Mouse (Mus musculus) hindbrain, postnatal 0 days (tissue): ENCODE measurements around the gene Gm11627. TPM values are rescaled to one million over a fixed set of nuclear protein-coding genes. Genes with fewer than 3 reads are reported as not detected.

ENCODE experiments used
- ATAC-seq: fragments of 200-750 bp; cut with Nextera tagmentation; 2 replicates; pipeline ENCODE4 v1.8.0; 2017; ENCODE audit warnings: mild to moderate bottlenecking, moderate TSS enrichment, moderate library complexity
- DNase-seq: peaks from one replicate; pipeline ENCODE4 v3.0.0-alpha.2; 2015; ENCODE audit warnings: low spot score
- H3K27ac ChIP-seq: fragments of 300-500 bp; sonication (generic); 2 replicates; pipeline ENCODE4 v1.5.1; 2014; ENCODE audit warnings: mild to moderate bottlenecking
- H3K27me3 ChIP-seq: fragments of 300-500 bp; sonication (generic); 2 replicates; pipeline ENCODE4 v1.6.1; 2014; ENCODE audit warnings: low read length, mixed read lengths; ENCODE audit not compliant: insufficient read depth
- H3K36me3 ChIP-seq: fragments of 300-500 bp; sonication (generic); 2 replicates; pipeline ENCODE4 v1.6.1; 2014; ENCODE audit warnings: low read length, mixed read lengths; ENCODE audit not compliant: insufficient read depth
- H3K4me1 ChIP-seq: fragments of 300-500 bp; sonication (generic); 2 replicates; pipeline ENCODE4 v1.6.1; 2014; ENCODE audit warnings: antibody characterized with exemption, low read length, mixed read lengths; ENCODE audit not compliant: insufficient read depth
- H3K4me2 ChIP-seq: fragments of 300-500 bp; sonication (generic); 2 replicates; pipeline ENCODE4 v1.6.1; 2014; ENCODE audit warnings: low read depth, mild to moderate bottlenecking, low read length, moderate library complexity, mixed read lengths
- H3K4me3 ChIP-seq: fragments of 300-500 bp; sonication (generic); 2 replicates; pipeline ENCODE4 v1.5.1; 2014; ENCODE audit warnings: low read length
- H3K9ac ChIP-seq: fragments of 300-500 bp; sonication (generic); replicated peaks from 2 replicates; pipeline ENCODE4 v1.6.1; 2014; ENCODE audit warnings: mild to moderate bottlenecking, low read length, moderate library complexity, mixed read lengths
- H3K9me3 ChIP-seq: fragments of 300-500 bp; sonication (generic); 2 replicates; pipeline ENCODE4 v1.6.1; 2016; ENCODE audit warnings: low read length, mixed read lengths
- CTCF ChIP-seq: IDR thresholded peaks from 2 replicates; pipeline ENCODE4 v1.5.1; 2016; ENCODE audit warnings: antibody characterized with exemption, control low read depth, low read depth
- WGBS: fragments of 180-500 bp; shearing (Covaris S2); extraction: QIAGEN DNeasy Blood & Tissue Kit; methylation state at CpG from one replicate; pipeline ENCODE4 v1.1.7; 2014; 5-methylcytosine and 5-hydroxymethylcytosine counted together
- polyA plus RNA-seq: library from polyadenylated mRNA; unstranded; fragments of >200 nt; fragmentation: Nextera tagmentation; extraction: Ambion mirVana; gene quantifications from 2 replicates; pipeline ENCODE4 v1.2.1, GENCODE M21; 2015
- total RNA-seq: library from RNA; depleted of rRNA; stranded (reverse); fragments of >200 nt; gene quantifications from 2 replicates; pipeline ENCODE4 v1.2.3, GENCODE M21; 2014; rRNA removed

The Gm11627 gene
- total RNA-seq = 2.0 TPM in 1 of 2 replicates, not detected in the other
- polyA plus RNA-seq = 5.2 TPM in 2 replicates

DNA sequence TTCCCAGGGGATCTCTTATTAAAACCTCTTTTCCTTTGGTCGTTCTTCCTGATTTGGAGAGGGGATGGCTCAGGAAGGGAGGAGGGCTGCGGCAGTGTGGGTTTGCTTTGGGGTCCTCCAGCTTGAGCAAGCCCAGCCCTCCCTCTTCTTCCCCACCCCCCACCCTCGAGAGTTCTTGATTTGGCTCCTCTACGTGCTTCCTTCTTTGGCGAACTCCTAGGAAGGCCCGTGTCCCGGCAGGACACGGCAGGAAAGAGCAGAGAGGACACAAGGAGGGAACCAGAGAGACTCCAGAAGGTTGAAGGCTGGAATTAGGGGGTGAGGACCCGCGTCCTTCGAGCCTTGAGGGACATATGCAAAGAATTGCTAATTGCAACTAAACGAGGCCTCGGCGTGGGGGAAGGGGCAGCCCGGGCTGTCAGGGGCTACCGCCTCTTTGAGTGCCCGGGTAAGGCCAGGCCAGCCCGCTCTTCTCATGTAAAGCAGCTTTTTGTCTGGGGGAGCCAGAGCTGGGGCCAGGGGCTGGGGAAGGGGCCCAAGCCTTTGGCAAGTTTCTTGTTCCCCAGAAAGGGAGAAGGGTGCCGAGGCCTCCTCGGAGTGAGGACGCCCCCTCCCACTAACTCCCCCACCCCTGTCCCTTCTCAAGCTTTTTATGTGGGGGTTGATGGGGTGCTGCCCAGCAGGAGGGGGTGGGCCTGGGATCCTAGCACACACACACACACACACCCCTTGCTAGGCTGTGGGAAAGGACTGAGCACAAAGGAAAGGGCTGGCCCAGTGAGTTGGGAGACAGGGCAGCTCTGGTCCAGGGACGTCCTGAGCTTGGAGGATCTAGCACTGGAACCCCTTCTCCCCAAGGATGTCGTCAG lies at the start of gene Gm11627:
TSS of gene Gm11627 (minus strand) at position 297 of the 869 bp plus-strand sequence.
- DNase-seq (peak; percentile 54), ATAC-seq (peak; percentile 85)
- Histone ChIP-seq H3K4me1 (peaks cover 6% of the 10 kb centered on the region), H3K36me3 (no peaks in the 10 kb centered on the region), H3K27me3 (no peaks in the 10 kb centered on the region), H3K4me2 (peak within 1 kb of the TSS; percentile 42), H3K9me3 (no peaks in the 10 kb centered on the region), H3K4me3 (peak within 1 kb of the TSS; percentile 16), H3K9ac (peak within 1 kb of the TSS; percentile 7; the same call in 1 of the 2 replicates), H3K27ac (peak within 1 kb of the TSS; percentile 65)
- TF ChIP-seq CTCF = no peak
- 9% methylated on average over 22 of the region's 23 CpGs for WGBS

DNA sequence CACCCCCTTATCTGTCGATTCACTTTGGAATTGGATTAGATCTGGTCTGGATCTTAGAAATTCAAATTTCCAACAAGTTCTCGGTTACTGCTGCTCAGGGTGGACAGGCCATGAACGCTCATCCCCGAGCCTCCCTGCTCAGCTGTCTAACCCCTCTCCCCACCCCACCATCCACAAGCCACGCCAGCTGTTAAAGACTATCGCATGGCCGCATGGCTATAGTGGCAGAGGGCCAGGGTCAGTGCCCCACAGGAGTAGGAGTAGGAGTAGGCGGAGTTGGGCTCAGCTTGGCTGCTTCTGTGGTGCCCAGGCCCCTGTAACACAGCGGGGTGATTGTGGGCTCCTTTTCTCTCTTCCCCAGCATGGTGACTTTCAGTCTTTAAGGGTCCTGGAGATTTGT lies 49.3 kb upstream of the Gm11627 start:
- no peak for ATAC-seq
- Histone ChIP-seq H3K27me3 (no peaks in the 10 kb centered on the region), H3K27ac (no peak overlapping the region), H3K9me3 (no peaks in the 10 kb centered on the region), H3K4me3 (no peak overlapping the region), H3K4me1 (peaks cover 21% of the 10 kb centered on the region), H3K36me3 (no peaks in the 10 kb centered on the region), H3K4me2 (no peak overlapping the region), H3K9ac (no peak overlapping the region)
- WGBS = 36% methylated on average over 9 of the region's 9 CpGs
- peak; percentile 56 for DNase-seq
- TF ChIP-seq CTCF = no peak

DNA sequence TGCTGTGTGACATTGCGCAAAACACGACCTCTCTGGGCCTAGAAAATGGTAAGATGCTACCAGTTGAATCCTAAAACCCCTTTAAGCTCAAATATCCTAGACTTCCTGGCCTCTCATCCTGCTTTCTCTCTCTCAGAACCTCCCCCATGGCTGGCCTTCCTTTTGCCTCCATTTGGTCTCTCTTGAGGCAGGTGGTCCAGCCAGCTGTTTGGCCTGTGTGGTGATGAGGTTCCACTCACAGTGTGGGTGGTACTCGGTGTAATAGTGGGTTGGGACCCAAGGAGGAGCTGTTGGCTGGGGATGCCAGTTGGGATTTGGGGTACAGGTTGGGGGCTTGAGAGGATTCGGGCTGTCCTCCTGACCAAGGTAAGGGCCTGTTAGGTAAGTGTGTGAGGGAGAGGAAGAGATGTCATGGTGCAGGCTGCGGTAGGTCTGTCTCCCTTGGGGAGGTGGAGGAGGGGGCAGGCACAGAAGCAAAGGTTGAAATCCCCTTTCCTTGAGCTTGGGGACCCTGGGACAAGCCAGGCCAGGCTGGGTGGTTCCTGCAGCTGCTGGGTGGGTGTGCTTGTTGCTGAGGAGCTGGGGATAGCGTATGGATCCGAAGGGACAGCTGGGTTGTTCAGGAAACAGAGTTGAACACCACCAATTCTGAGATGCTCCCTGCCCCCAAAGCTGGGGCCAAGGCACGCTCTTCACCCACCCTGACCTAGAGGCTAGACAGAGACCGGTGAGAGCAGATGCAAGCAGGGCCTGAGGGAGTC lies 48.1 kb upstream of the Gm11627 start:
- DNase-seq = no peak
- Histone ChIP-seq H3K4me3 (no peak overlapping the region), H3K9ac (no peak overlapping the region), H3K9me3 (no peaks in the 10 kb centered on the region), H3K27ac (no peak overlapping the region), H3K27me3 (no peaks in the 10 kb centered on the region), H3K4me2 (no peak overlapping the region), H3K36me3 (no peaks in the 10 kb centered on the region), H3K4me1 (peaks cover 20% of the 10 kb centered on the region)
- ATAC-seq = no peak
- WGBS = 90% methylated on average over 9 of the region's 9 CpGs
- TF ChIP-seq CTCF = no peak

DNA sequence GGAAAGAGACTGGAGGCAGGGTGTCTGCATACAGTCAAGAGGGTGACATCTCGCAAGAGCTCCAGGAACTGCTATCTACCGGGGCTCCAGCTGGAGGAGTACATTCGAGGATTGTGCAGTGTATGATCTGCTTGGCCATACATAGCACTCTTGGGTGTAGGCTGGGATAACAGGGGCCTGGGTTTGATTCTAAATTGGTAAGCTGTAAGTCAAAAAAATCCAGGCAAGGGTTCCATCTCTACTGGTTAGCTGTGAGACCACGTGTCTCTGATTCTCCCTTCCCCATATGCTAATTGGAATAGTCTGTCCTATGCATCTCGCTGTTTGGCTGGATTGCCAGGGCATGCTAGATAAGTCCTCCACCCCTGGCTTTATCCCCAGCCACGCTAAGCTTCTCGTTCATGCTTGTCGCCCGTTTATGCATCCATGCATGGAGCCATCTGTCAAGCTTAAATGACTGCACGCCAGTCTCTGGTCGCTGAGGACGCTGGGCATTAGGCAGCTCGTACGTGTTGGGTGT lies 45.7 kb upstream of the Gm11627 start:
- Histone ChIP-seq H3K27me3 (no peaks in the 10 kb centered on the region), H3K4me1 (peaks cover 20% of the 10 kb centered on the region), H3K4me3 (no peak overlapping the region), H3K36me3 (no peaks in the 10 kb centered on the region), H3K9ac (no peak overlapping the region), H3K4me2 (0 out of 2 replicates have a peak overlapping the region, but pooled peaks have one; percentile 14), H3K27ac (peak overlapping the region; percentile 58; the same call in 1 of the 2 replicates), H3K9me3 (no peaks in the 10 kb centered on the region)
- 19% methylated on average over 14 of the region's 14 CpGs for WGBS
- no peak for TF ChIP-seq CTCF
- DNase-seq = peak; percentile 87
- ATAC-seq = peak; percentile 84

DNA sequence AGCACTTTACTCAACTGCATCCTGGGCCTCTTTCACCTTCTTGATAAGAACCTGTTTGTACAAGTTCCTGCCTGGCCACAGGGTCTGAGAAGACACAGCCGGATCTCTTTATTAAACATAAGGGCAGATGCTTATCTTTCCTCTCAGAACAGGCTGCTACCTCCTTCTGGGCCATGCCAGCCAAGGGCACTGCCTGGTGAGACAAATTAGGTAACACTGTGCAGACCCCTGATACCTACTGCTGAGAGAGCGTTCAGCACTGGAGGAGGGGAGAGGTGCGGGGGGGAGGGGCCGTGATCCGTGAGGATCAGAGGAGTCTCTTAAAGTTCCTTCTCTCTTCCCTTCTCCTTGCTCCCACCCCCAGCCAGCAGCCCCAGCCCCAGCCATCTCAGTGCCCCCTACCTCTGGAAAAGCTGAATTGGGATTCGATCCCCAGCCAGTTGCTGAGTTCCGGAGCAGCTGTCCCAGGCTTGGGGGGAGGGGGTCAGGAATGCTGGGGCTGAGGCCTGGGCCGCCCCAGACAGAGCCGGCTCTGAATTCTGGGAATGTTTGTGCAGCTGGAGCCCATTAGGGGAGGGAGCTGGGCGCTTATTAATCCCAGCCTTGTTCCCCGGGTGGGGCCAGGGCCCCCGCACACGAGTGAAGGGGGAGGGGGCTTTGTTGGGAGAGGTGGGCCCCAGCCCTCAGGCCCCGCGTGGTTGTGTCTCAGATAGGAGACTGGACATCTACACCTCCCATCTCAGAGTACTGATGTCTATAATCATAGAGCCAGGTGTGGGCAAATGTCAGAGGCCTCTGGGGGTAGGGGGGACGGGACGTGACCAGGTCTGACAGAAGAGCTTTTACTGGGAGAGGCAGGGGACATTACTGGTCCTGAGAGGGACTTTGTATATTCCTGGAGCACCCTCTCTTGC lies 44.9 kb upstream of the Gm11627 start:
- WGBS = 10% methylated on average over 17 of the region's 17 CpGs
- no peak for TF ChIP-seq CTCF
- H3K27me3 ChIP-seq = no peaks in the 10 kb centered on the region
- peak overlapping the region; percentile 58; the same call in 1 of the 2 replicates for H3K27ac ChIP-seq
- H3K4me3 ChIP-seq = no peak overlapping the region
- ATAC-seq (peak; percentile 43; the same call in 1 of the 2 replicates), DNase-seq (peak; percentile 31)
- peaks cover 20% of the 10 kb centered on the region for H3K4me1 ChIP-seq
- 0 out of 2 replicates have a peak overlapping the region, but pooled peaks have one; percentile 1 for H3K4me2 ChIP-seq
- peak overlapping the region; percentile 17; the same call in 1 of the 2 replicates for H3K9ac ChIP-seq
- no peaks in the 10 kb centered on the region for H3K36me3 ChIP-seq
- H3K9me3 ChIP-seq = no peaks in the 10 kb centered on the region
